Mouse (Mus musculus) forebrain, embryonic 13.5 days (tissue): ENCODE measurements at regions not wholly inside any gene's neighbourhood (a gene's known extent, or its start where the extent isn't known, plus 50 kb on each side); places are given as distances from the start of the nearest gene placed in this dataset.

ENCODE experiments used
- ATAC-seq: fragments of 200-750 bp; cut with Nextera tagmentation; 2 replicates; pipeline ENCODE4 v1.8.0; 2017
- H3K27ac ChIP-seq: fragments of 300-500 bp; sonication (generic); 2 replicates; pipeline ENCODE4 v1.5.1; 2015; ENCODE audit warnings: inconsistent platforms, mild to moderate bottlenecking, moderate library complexity
- H3K27me3 ChIP-seq: fragments of 300-500 bp; sonication (generic); 2 replicates; pipeline ENCODE4 v1.6.1; 2015; ENCODE audit warnings: mild to moderate bottlenecking, inconsistent platforms
- H3K36me3 ChIP-seq: fragments of 300-500 bp; sonication (generic); 2 replicates; pipeline ENCODE4 v1.6.1; 2015; ENCODE audit warnings: mild to moderate bottlenecking, inconsistent platforms; ENCODE audit not compliant: poor library complexity, severe bottlenecking
- H3K4me1 ChIP-seq: fragments of 300-500 bp; sonication (generic); 2 replicates; pipeline ENCODE4 v1.6.1; 2015; ENCODE audit warnings: inconsistent platforms
- H3K4me2 ChIP-seq: fragments of 300-500 bp; sonication (generic); 2 replicates; pipeline ENCODE4 v1.6.1; 2015; ENCODE audit warnings: inconsistent platforms, mild to moderate bottlenecking, moderate library complexity
- H3K4me3 ChIP-seq: fragments of 300-500 bp; sonication (generic); 2 replicates; pipeline ENCODE4 v1.5.1; 2015; ENCODE audit warnings: mild to moderate bottlenecking, inconsistent platforms
- H3K9ac ChIP-seq: fragments of 300-500 bp; sonication (generic); 2 replicates; pipeline ENCODE4 v1.6.1; 2015; ENCODE audit warnings: mild to moderate bottlenecking, inconsistent platforms
- H3K9me3 ChIP-seq: fragments of 300-500 bp; sonication (generic); replicated peaks from 2 replicates; pipeline ENCODE4 v1.6.1; 2016; ENCODE audit warnings: inconsistent platforms
- WGBS: fragments of 180-500 bp; shearing (Covaris S2); methylation state at CpG from one replicate; pipeline ENCODE4 v1.1.7; 2015; 5-methylcytosine and 5-hydroxymethylcytosine counted together

GRCm38 (mm10) chr14:54108311-54109074 is 145.4 kb downstream of the Dad1 start:
- Histone ChIP-seq H3K9me3 (no peaks in the 10 kb centered on the region), H3K4me1 (peaks cover 25% of the 10 kb centered on the region), H3K4me3 (no peak overlapping the region), H3K27ac (no peak overlapping the region), H3K9ac (no peak overlapping the region), H3K4me2 (peak overlapping the region; percentile 11; the same call in 1 of the 2 replicates), H3K27me3 (no peaks in the 10 kb centered on the region), H3K36me3 (no peaks in the 10 kb centered on the region)
- peak; percentile 67 for ATAC-seq
- WGBS: 24% methylated on average over 9 of the region's 9 CpGs

GRCm38 (mm10) chr14:54107204-54107796 is 146.6 kb downstream of the Dad1 start:
- 86% methylated on average over 7 of the region's 7 CpGs for WGBS
- H3K36me3 ChIP-seq: no peaks in the 10 kb centered on the region
- ATAC-seq: no peak
- no peak overlapping the region for H3K9ac ChIP-seq
- H3K9me3 ChIP-seq: no peaks in the 10 kb centered on the region
- no peak overlapping the region for H3K27ac ChIP-seq
- no peak overlapping the region for H3K4me2 ChIP-seq
- peaks cover 19% of the 10 kb centered on the region for H3K4me1 ChIP-seq
- H3K4me3 ChIP-seq: no peak overlapping the region
- no peaks in the 10 kb centered on the region for H3K27me3 ChIP-seq

GRCm38 (mm10) chr14:54104243-54104642 is 149.7 kb downstream of the Dad1 start:
- Histone ChIP-seq H3K4me1 (peaks cover 18% of the 10 kb centered on the region), H3K4me3 (no peak overlapping the region), H3K9ac (no peak overlapping the region), H3K9me3 (no peaks in the 10 kb centered on the region), H3K27me3 (no peaks in the 10 kb centered on the region), H3K36me3 (no peaks in the 10 kb centered on the region), H3K4me2 (no peak overlapping the region), H3K27ac (no peak overlapping the region)
- no peak for ATAC-seq
- WGBS: 66% methylated on average over 6 of the region's 6 CpGs

GRCm38 (mm10) chr14:54103541-54103940 is 150.4 kb downstream of the Dad1 start:
- H3K9ac ChIP-seq: no peak overlapping the region
- H3K36me3 ChIP-seq: no peaks in the 10 kb centered on the region
- no peak overlapping the region for H3K4me2 ChIP-seq
- no peak overlapping the region for H3K4me3 ChIP-seq
- H3K4me1 ChIP-seq: peaks cover 11% of the 10 kb centered on the region
- no peak overlapping the region for H3K27ac ChIP-seq
- ATAC-seq: no peak
- no peaks in the 10 kb centered on the region for H3K27me3 ChIP-seq
- 62% methylated on average over 5 of the region's 5 CpGs for WGBS
- no peaks in the 10 kb centered on the region for H3K9me3 ChIP-seq

- Histone ChIP-seq H3K27me3 (no peaks in the 10 kb centered on the region), H3K4me3 (no peak overlapping the region), H3K9me3 (no peaks in the 10 kb centered on the region), H3K9ac (no peak overlapping the region), H3K4me2 (no peak overlapping the region), H3K27ac (no peak overlapping the region), H3K36me3 (no peaks in the 10 kb centered on the region), H3K4me1 (peaks cover 7% of the 10 kb centered on the region)
- ATAC-seq: no peak
- 51% methylated on average over 3 of the region's 3 CpGs for WGBS
Measured at GRCm38 (mm10) chr14:54103115-54103514, 150.8 kb downstream of the Dad1 start.

- H3K4me2 ChIP-seq: no peak overlapping the region
- H3K27me3 ChIP-seq: no peaks in the 10 kb centered on the region
- no peaks in the 10 kb centered on the region for H3K4me1 ChIP-seq
- H3K4me3 ChIP-seq: no peak overlapping the region
- no peak for ATAC-seq
- no peaks in the 10 kb centered on the region for H3K36me3 ChIP-seq
- 72% methylated on average over 3 of the region's 3 CpGs for WGBS
- no peak overlapping the region for H3K27ac ChIP-seq
- no peaks in the 10 kb centered on the region for H3K9me3 ChIP-seq
- no peak overlapping the region for H3K9ac ChIP-seq
Measured at GRCm38 (mm10) chr14:54101775-54102174, 152.1 kb downstream of the Dad1 start.

GRCm38 (mm10) chr14:54099360-54099759 is 154.5 kb downstream of the Dad1 start:
- WGBS: 89% methylated on average over 6 of the region's 6 CpGs
- no peaks in the 10 kb centered on the region for H3K36me3 ChIP-seq

GRCm38 (mm10) chr14:54098122-54098775 is 155.7 kb downstream of the Dad1 start:
- no peak for ATAC-seq
- no peak overlapping the region for H3K9ac ChIP-seq
- no peak overlapping the region for H3K4me2 ChIP-seq
- no peaks in the 10 kb centered on the region for H3K36me3 ChIP-seq
- H3K9me3 ChIP-seq: no peaks in the 10 kb centered on the region
- no peaks in the 10 kb centered on the region for H3K27me3 ChIP-seq
- no peak overlapping the region for H3K27ac ChIP-seq
- no peak overlapping the region for H3K4me3 ChIP-seq
- H3K4me1 ChIP-seq: no peaks in the 10 kb centered on the region
- 79% methylated on average over 10 of the region's 10 CpGs for WGBS

More at GRCm38 (mm10) chr14:54099360-54099759, 154.5 kb downstream of the Dad1 start:
- no peak overlapping the region for H3K4me3 ChIP-seq
- no peaks in the 10 kb centered on the region for H3K9me3 ChIP-seq
- no peak for ATAC-seq
- H3K4me1 ChIP-seq: no peaks in the 10 kb centered on the region
- no peak overlapping the region for H3K27ac ChIP-seq
- H3K27me3 ChIP-seq: no peaks in the 10 kb centered on the region
- no peak overlapping the region for H3K4me2 ChIP-seq
- no peak overlapping the region for H3K9ac ChIP-seq

GRCm38 (mm10) chr14:54097026-54097425 is 156.9 kb downstream of the Dad1 start:
- H3K4me1 ChIP-seq: no peaks in the 10 kb centered on the region
- no peaks in the 10 kb centered on the region for H3K36me3 ChIP-seq
- WGBS: 72% methylated on average over 2 of the region's 2 CpGs
- H3K27ac ChIP-seq: no peak overlapping the region
- H3K9me3 ChIP-seq: no peaks in the 10 kb centered on the region; the same call in 1 of the 2 replicates
- H3K27me3 ChIP-seq: no peaks in the 10 kb centered on the region
- ATAC-seq: no peak
- H3K9ac ChIP-seq: no peak overlapping the region
- no peak overlapping the region for H3K4me2 ChIP-seq
- no peak overlapping the region for H3K4me3 ChIP-seq

- WGBS: 85% methylated on average over 6 of the region's 6 CpGs
- Histone ChIP-seq H3K27me3 (no peaks in the 10 kb centered on the region), H3K9ac (no peak overlapping the region), H3K4me3 (no peak overlapping the region), H3K9me3 (no peaks in the 10 kb centered on the region; the same call in 1 of the 2 replicates), H3K27ac (no peak overlapping the region), H3K4me2 (no peak overlapping the region), H3K36me3 (no peaks in the 10 kb centered on the region), H3K4me1 (no peaks in the 10 kb centered on the region)
- ATAC-seq: no peak
Measured at GRCm38 (mm10) chr14:54092444-54092843, 161.5 kb downstream of the Dad1 start.

- H3K4me3 ChIP-seq: no peak overlapping the region
- 61% methylated on average over 11 of the region's 11 CpGs for WGBS
Measured at GRCm38 (mm10) chr14:54086660-54087059, 167.2 kb downstream of the Dad1 start.

GRCm38 (mm10) chr14:54074659-54075058 is 179.2 kb downstream of the Dad1 start:
- Histone ChIP-seq H3K27me3 (no peaks in the 10 kb centered on the region), H3K36me3 (no peaks in the 10 kb centered on the region), H3K9me3 (no peaks in the 10 kb centered on the region), H3K9ac (no peak overlapping the region), H3K27ac (no peak overlapping the region), H3K4me1 (no peaks in the 10 kb centered on the region), H3K4me3 (no peak overlapping the region), H3K4me2 (no peak overlapping the region)
- WGBS: 82% methylated on average over 3 of the region's 3 CpGs
- ATAC-seq: no peak

More at GRCm38 (mm10) chr14:54086660-54087059, 167.2 kb downstream of the Dad1 start:
- no peaks in the 10 kb centered on the region for H3K27me3 ChIP-seq
- H3K9me3 ChIP-seq: no peaks in the 10 kb centered on the region
- no peaks in the 10 kb centered on the region for H3K36me3 ChIP-seq
- no peak for ATAC-seq
- H3K9ac ChIP-seq: no peak overlapping the region
- H3K4me1 ChIP-seq: 0 out of 2 replicates have a peak, but pooled peaks cover 2% of the 10 kb centered on the region
- H3K27ac ChIP-seq: no peak overlapping the region
- H3K4me2 ChIP-seq: no peak overlapping the region
